Mouse (Mus musculus) forelimb bud, embryonic 11.5 days (tissue): ENCODE measurements around the gene Gm7954.
"Not testable (repeated sequence)": the region's sequence is repeated elsewhere in the genome, so short reads cannot be mapped to it uniquely, and the experiment has no call there.

Experiments
- DNase-seq: peaks from one replicate; pipeline ENCODE4 v3.0.0-alpha.2; 2012; ENCODE audit warnings: low read depth, low spot score

Gene Gm7954

GRCm38 (mm10) chr14:41453418-41453817 is at the start of gene Gm7954:
Gene Gm7954, minus strand, starts transcription at chr14:41453518.
- DNase-seq = not testable (repeated sequence)

- DNase-seq = not testable (repeated sequence)
Observed at GRCm38 (mm10) chr14:41489385-41489784, 36.1 kb upstream of the Gm7954 start, which contains the start of gene Gm3486. Gene Gm3486, minus strand, starts transcription at chr14:41489485.

- not testable (repeated sequence) for DNase-seq
Observed at GRCm38 (mm10) chr14:41425393-41426075, 27.8 kb downstream of the Gm7954 start.

- DNase-seq = not testable (repeated sequence)
Observed at GRCm38 (mm10) chr14:41424694-41425093, 28.6 kb downstream of the Gm7954 start.

- DNase-seq = not testable (repeated sequence)
Observed at GRCm38 (mm10) chr14:41408181-41408580, 45.1 kb downstream of the Gm7954 start, which contains the start of gene Gm6482. Gene Gm6482, minus strand, starts transcription at chr14:41408281.
